Mouse (Mus musculus): ENCODE measurements at regions not wholly inside any gene's neighbourhood (a gene's known extent, or its start where the extent isn't known, plus 50 kb on each side); places are given as distances from the start of the nearest gene placed in this dataset.
A peak's percentile ranks its signal among the peaks of the same experiment; 100 is the strongest.

GRCm38 (mm10) chr10:99416896-99417479 is 154.0 kb downstream of the Dusp6 start:
- DNase-seq (ENCODE audit: low spot score), result no peak

GRCm38 (mm10) chr10:99417591-99417990 is 154.6 kb downstream of the Dusp6 start:
- DNase-seq (ENCODE audit: low spot score), result no peak

GRCm38 (mm10) chr10:99418497-99418896 is 155.5 kb downstream of the Dusp6 start:
- DNase-seq (ENCODE audit: low spot score), result no peak

- DNase-seq (ENCODE audit: low spot score), result no peak
Measured at GRCm38 (mm10) chr10:99419532-99419931, 156.5 kb downstream of the Dusp6 start.

GRCm38 (mm10) chr10:99423406-99423805 is 160.4 kb downstream of the Dusp6 start:
- DNase-seq (ENCODE audit: low spot score), result no peak

GRCm38 (mm10) chr10:99425265-99425664 is 162.2 kb downstream of the Dusp6 start:
- DNase-seq (ENCODE audit: low spot score), result no peak

- DNase-seq (ENCODE audit: low spot score), result no peak
Measured at GRCm38 (mm10) chr10:99430175-99430574, 167.1 kb downstream of the Dusp6 start.

GRCm38 (mm10) chr10:99430669-99431561 is 167.9 kb downstream of the Dusp6 start:
- no peak for DNase-seq (ENCODE audit: low spot score)

- no peak for DNase-seq (ENCODE audit: low spot score)
Measured at GRCm38 (mm10) chr10:99437060-99437459, 174.0 kb downstream of the Dusp6 start.

GRCm38 (mm10) chr10:99440169-99440568 is 177.1 kb downstream of the Dusp6 start:
- no peak for DNase-seq (ENCODE audit: low spot score)

GRCm38 (mm10) chr10:99441014-99441413 is 178.0 kb downstream of the Dusp6 start:
- peak; percentile 37 for DNase-seq (ENCODE audit: low spot score)

GRCm38 (mm10) chr10:99441931-99442330 is 178.9 kb downstream of the Dusp6 start:
- DNase-seq (ENCODE audit: low spot score), result no peak

- no peak for DNase-seq (ENCODE audit: low spot score)
Measured at GRCm38 (mm10) chr10:99443453-99444170, 180.6 kb downstream of the Dusp6 start.

- DNase-seq (ENCODE audit: low spot score), result no peak
Measured at GRCm38 (mm10) chr10:99450714-99451625, 187.9 kb downstream of the Dusp6 start.

GRCm38 (mm10) chr10:99451639-99452417 is 188.8 kb downstream of the Dusp6 start:
- no peak for DNase-seq (ENCODE audit: low spot score)

GRCm38 (mm10) chr10:99456180-99456579 is 193.1 kb downstream of the Dusp6 start:
- DNase-seq (ENCODE audit: low spot score), result no peak

- no peak for DNase-seq (ENCODE audit: low spot score)
Measured at GRCm38 (mm10) chr10:99458047-99458446, 195.0 kb downstream of the Dusp6 start.

GRCm38 (mm10) chr10:99459171-99459660 is 196.2 kb downstream of the Dusp6 start:
- no peak for DNase-seq (ENCODE audit: low spot score)

- no peak for DNase-seq (ENCODE audit: low spot score)
Measured at GRCm38 (mm10) chr10:99459823-99460361, 196.9 kb downstream of the Dusp6 start.

- DNase-seq (ENCODE audit: low spot score), result no peak
Measured at GRCm38 (mm10) chr10:99460847-99461445, 197.9 kb downstream of the Dusp6 start.
